Mouse (Mus musculus) cortical plate, adult 2 months (tissue): Measurements from ENCODE around the gene Obscn. TPM values are rescaled to one million over a fixed set of nuclear protein-coding genes. Genes with fewer than 3 reads are reported as not detected.

ENCODE experiments used
- H3K27ac ChIP-seq: fragments of 200-500 bp; 2 replicates; pipeline ENCODE4 v1.5.1; 2012; ENCODE audit warnings: low read length, control low read depth, inconsistent platforms; ENCODE audit not compliant: insufficient read depth
- H3K4me1 ChIP-seq: fragments of 200-500 bp; 2 replicates; pipeline ENCODE4 v1.6.1; 2011; ENCODE audit warnings: low read length; ENCODE audit not compliant: control insufficient read depth, insufficient read depth
- H3K4me3 ChIP-seq: fragments of 200-500 bp; 2 replicates; pipeline ENCODE4 v1.5.1; 2011; ENCODE audit warnings: mild to moderate bottlenecking, low read length, control low read depth; ENCODE audit not compliant: insufficient read depth
- CTCF ChIP-seq: fragments of 200-500 bp; IDR thresholded peaks from 2 replicates; pipeline ENCODE4 v1.5.1; 2011; ENCODE audit warnings: mild to moderate bottlenecking, control low read depth, low read length; ENCODE audit not compliant: insufficient read depth; ENCODE audit errors: extremely low read depth
- POLR2A ChIP-seq: fragments of 200-500 bp; IDR thresholded peaks from 2 replicates; pipeline ENCODE4 v1.6.1; 2011; ENCODE audit warnings: mild to moderate bottlenecking, low read length, control low read depth; ENCODE audit not compliant: insufficient read depth; ENCODE audit errors: extremely low read depth
- polyA plus RNA-seq: library from polyadenylated mRNA; depleted of rRNA; stranded (reverse); fragments of >200 nt; gene quantifications from 2 replicates; pipeline ENCODE4 v1.2.3, GENCODE M21; 2012

Obscn gene
- polyA plus RNA-seq, 1 experiment, result 2.2 TPM

GRCm38 (mm10) chr11:59131348-59131919, 4.8 kb downstream of the Obscn start:
- TF ChIP-seq CTCF (no peak), POLR2A (no peak)
- H3K4me1 ChIP-seq, result no peaks in the 10 kb centered on the region
- no peak overlapping the region for H3K27ac ChIP-seq
- no peak overlapping the region for H3K4me3 ChIP-seq

- Histone ChIP-seq H3K4me3 (no peak overlapping the region), H3K27ac (no peak overlapping the region), H3K4me1 (no peaks in the 10 kb centered on the region)
- TF ChIP-seq CTCF (no peak), POLR2A (no peak)
These were observed 5.4 kb downstream of the Obscn start for GRCm38 (mm10) chr11:59130782-59131181.

- no peak overlapping the region for H3K27ac ChIP-seq
- H3K4me1 ChIP-seq, result 0 out of 2 replicates have a peak, but pooled peaks cover 2% of the 10 kb centered on the region
- no peak overlapping the region for H3K4me3 ChIP-seq
- TF ChIP-seq POLR2A, result no peak
- TF ChIP-seq CTCF, result no peak
These were observed 30.3 kb downstream of the Obscn start for GRCm38 (mm10) chr11:59105945-59106344.

- no peak overlapping the region for H3K27ac ChIP-seq
- TF ChIP-seq POLR2A, result no peak
- TF ChIP-seq CTCF, result no peak
- H3K4me3 ChIP-seq, result no peak overlapping the region
- no peaks in the 10 kb centered on the region for H3K4me1 ChIP-seq
These were observed 33.9 kb downstream of the Obscn start for GRCm38 (mm10) chr11:59102324-59102723.

- H3K4me3 ChIP-seq, result no peak overlapping the region
- TF ChIP-seq CTCF (0 out of 2 replicates have a peak, but pooled peaks have one; percentile 41), POLR2A (no peak)
- no peaks in the 10 kb centered on the region for H3K4me1 ChIP-seq
- H3K27ac ChIP-seq, result no peak overlapping the region
These were observed 37.9 kb downstream of the Obscn start for GRCm38 (mm10) chr11:59098339-59098738.

GRCm38 (mm10) chr11:59097770-59098169, 38.4 kb downstream of the Obscn start:
- Histone ChIP-seq H3K4me1 (no peaks in the 10 kb centered on the region), H3K4me3 (no peak overlapping the region), H3K27ac (no peak overlapping the region)
- TF ChIP-seq CTCF (no peak), POLR2A (no peak)

- H3K4me3 ChIP-seq, result no peak overlapping the region
- no peak for TF ChIP-seq POLR2A
- 0 out of 2 replicates have a peak, but pooled peaks have one; percentile 1 for TF ChIP-seq CTCF
- no peaks in the 10 kb centered on the region for H3K4me1 ChIP-seq
- H3K27ac ChIP-seq, result no peak overlapping the region
These were observed 42.0 kb downstream of the Obscn start for GRCm38 (mm10) chr11:59094213-59094612.

- Histone ChIP-seq H3K4me3 (no peak overlapping the region), H3K4me1 (no peaks in the 10 kb centered on the region), H3K27ac (no peak overlapping the region)
- TF ChIP-seq CTCF (no peak), POLR2A (no peak)
These were observed 48.6 kb downstream of the Obscn start for GRCm38 (mm10) chr11:59087581-59087980.

GRCm38 (mm10) chr11:59085200-59085599, 51.0 kb downstream of the Obscn start:
- TF ChIP-seq CTCF, result no peak
- TF ChIP-seq POLR2A, result no peak
- Histone ChIP-seq H3K4me1 (no peaks in the 10 kb centered on the region), H3K4me3 (no peak overlapping the region), H3K27ac (no peak overlapping the region)

GRCm38 (mm10) chr11:59083125-59083524, 53.1 kb downstream of the Obscn start:
- H3K4me1 ChIP-seq, result no peaks in the 10 kb centered on the region
- TF ChIP-seq POLR2A (no peak), CTCF (no peak)
- no peak overlapping the region for H3K4me3 ChIP-seq
- no peak overlapping the region for H3K27ac ChIP-seq

GRCm38 (mm10) chr11:59078311-59078710, 57.9 kb downstream of the Obscn start:
- H3K4me1 ChIP-seq, result no peaks in the 10 kb centered on the region
- H3K27ac ChIP-seq, result no peak overlapping the region
- H3K4me3 ChIP-seq, result no peak overlapping the region
- TF ChIP-seq CTCF (no peak), POLR2A (no peak)
